Mouse (Mus musculus): ENCODE measurements around the gene Car5a. TPM values are rescaled to one million over a fixed set of nuclear protein-coding genes. Genes with fewer than 3 reads are reported as not detected.
A peak's percentile ranks its signal among the peaks of the same experiment; 100 is the strongest.

Gene Car5a
- polyA plus RNA-seq, 1 experiment from 2014 or later, result 0.23 TPM

GRCm38 (mm10) chr8:121909663-121910062 lies 35.0 kb downstream of the Car5a start:
- Histone ChIP-seq H3K4me3 (no peak overlapping the region), H3K9ac (replicated peaks) (no peak overlapping the region), H3K27ac (replicated peaks) (no peak overlapping the region), H3K4me2 (replicated peaks) (no peak overlapping the region), H3K36me3 (no peaks in the 10 kb centered on the region), H3K4me1 (peaks cover 26% of the 10 kb centered on the region), H3K27me3 (peaks cover 18% of the 10 kb centered on the region), H3K9me3 (no peaks in the 10 kb centered on the region)
- ATAC-seq (ENCODE audit: low FRiP score, low read depth), result no peak
- WGBS, result 7% methylated on average over 6 of the region's 6 CpGs

- H3K9ac ChIP-seq (replicated peaks), result no peak overlapping the region
- H3K4me3 ChIP-seq, result no peak overlapping the region
- peaks cover 18% of the 10 kb centered on the region for H3K27me3 ChIP-seq
- no peaks in the 10 kb centered on the region for H3K9me3 ChIP-seq
- ATAC-seq (ENCODE audit: low FRiP score, low read depth), result no peak
- 75% methylated on average over 8 of the region's 8 CpGs for WGBS
- H3K4me1 ChIP-seq, result peaks cover 26% of the 10 kb centered on the region
- no peaks in the 10 kb centered on the region for H3K36me3 ChIP-seq
- H3K4me2 ChIP-seq (replicated peaks), result no peak overlapping the region
- H3K27ac ChIP-seq (replicated peaks), result no peak overlapping the region
Measured at GRCm38 (mm10) chr8:121909148-121909541, 35.6 kb downstream of the Car5a start.

DNA sequence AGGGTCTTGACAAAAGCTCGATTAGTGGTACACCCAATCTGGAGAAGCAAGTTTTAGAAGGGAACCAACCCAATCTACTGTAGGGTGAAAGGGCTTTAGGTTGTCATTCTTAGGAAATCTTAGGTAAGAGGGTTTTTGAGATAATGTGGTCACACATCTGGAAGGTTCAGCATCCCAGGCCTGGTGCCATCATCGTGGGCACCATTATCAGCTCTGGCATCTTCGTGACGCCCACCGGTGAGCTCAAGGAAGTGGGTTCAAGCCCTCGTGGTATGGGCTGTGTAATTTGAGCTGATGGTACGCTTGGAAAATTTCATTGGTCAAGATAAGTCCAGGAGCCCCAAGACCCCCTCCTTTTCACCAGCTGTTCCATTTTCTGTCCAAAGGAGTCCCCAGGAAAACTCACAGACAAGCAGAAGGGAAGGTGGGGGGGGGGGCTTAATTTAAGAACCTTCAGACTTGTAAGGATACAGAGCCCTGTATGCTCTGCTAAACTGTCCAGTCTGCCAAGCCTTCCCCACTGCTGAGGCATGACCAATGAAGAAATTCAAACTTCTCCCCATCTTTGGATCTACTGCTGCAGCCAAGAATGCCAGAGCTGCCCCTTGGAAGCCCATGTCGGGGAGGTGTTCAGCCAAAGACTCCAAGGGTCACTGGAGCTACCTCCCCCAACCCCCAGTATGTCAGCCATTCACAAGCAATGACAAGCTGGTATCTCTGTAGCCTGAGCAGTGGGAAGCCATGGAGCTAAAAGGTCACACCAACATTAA lies 36.1 kb downstream of the Car5a start:
- Histone ChIP-seq H3K4me2 (replicated peaks) (no peak overlapping the region), H3K4me1 (peaks cover 30% of the 10 kb centered on the region), H3K27ac (replicated peaks) (no peak overlapping the region), H3K36me3 (no peaks in the 10 kb centered on the region), H3K9ac (replicated peaks) (no peak overlapping the region), H3K9me3 (no peaks in the 10 kb centered on the region), H3K4me3 (no peak overlapping the region), H3K27me3 (peaks cover 22% of the 10 kb centered on the region)
- WGBS, result 67% methylated on average over 8 of the region's 8 CpGs
- no peak for ATAC-seq (ENCODE audit: low FRiP score, low read depth)

DNA sequence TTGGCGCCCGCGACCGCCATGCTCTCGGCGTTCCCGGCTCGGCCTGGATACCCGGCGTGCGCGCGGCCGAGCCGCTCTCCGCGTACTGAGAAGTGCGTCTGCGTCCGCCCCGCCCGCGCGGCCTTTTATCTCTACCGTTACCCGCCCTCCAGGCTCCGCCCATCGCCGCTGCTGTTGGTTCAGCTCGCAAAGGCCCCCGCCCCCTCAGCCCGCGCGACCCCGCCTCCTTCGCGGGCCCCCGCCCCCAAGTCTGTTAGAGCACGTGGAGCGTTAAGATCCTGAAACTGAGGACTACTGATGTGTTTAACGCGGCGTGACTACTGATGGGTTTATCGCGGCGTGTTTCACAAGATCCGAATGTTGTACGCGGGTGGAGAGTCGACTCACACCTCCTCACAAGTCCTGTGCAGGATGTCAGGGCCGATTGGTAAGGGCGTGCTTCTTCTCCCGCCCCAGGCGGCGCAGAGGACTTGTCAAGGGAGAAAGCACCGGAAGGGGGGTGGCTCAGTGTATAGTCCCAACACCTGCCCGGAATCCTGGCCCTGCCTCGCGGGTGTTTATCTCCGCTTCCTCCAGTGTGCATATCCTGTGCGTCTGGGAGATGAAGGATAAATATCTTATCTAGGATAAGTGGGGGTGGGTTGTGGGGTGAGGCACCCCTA lies 37.0 kb downstream of the Car5a start, which contains the start of gene Slc7a5:
Gene Slc7a5, minus strand, starts transcription at position 108 of the 662 bp plus-strand sequence.
- peak; percentile 87 for ATAC-seq (ENCODE audit: low FRiP score, low read depth)
- peak within 1 kb of the TSS; percentile 98 for H3K4me2 ChIP-seq (replicated peaks)
- H3K9ac ChIP-seq (replicated peaks), result peak within 1 kb of the TSS; percentile 77
- peak within 1 kb of the TSS; percentile 57 for H3K4me3 ChIP-seq
- no peaks in the 10 kb centered on the region for H3K9me3 ChIP-seq
- WGBS, result under 1% methylated on average over 48 of the region's 61 CpGs
- H3K36me3 ChIP-seq, result no peaks in the 10 kb centered on the region
- H3K4me1 ChIP-seq, result peaks cover 30% of the 10 kb centered on the region
- H3K27ac ChIP-seq (replicated peaks), result no peak within 1 kb of the TSS; the same call in 1 of the 2 replicates
- H3K27me3 ChIP-seq, result peaks cover 22% of the 10 kb centered on the region

GRCm38 (mm10) chr8:121906542-121907512 lies 37.9 kb downstream of the Car5a start:
- no peaks in the 10 kb centered on the region for H3K36me3 ChIP-seq
- H3K27ac ChIP-seq (replicated peaks), result no peak overlapping the region; the same call in 1 of the 2 replicates
- no peaks in the 10 kb centered on the region for H3K9me3 ChIP-seq
- peak overlapping the region; percentile 57 for H3K4me3 ChIP-seq
- peak overlapping the region; percentile 77 for H3K9ac ChIP-seq (replicated peaks)
- under 1% methylated on average over 71 of the region's 72 CpGs for WGBS
- peaks cover 22% of the 10 kb centered on the region for H3K27me3 ChIP-seq
- H3K4me1 ChIP-seq, result peaks cover 32% of the 10 kb centered on the region
- peak; percentile 65 for ATAC-seq (ENCODE audit: low FRiP score, low read depth)
- H3K4me2 ChIP-seq (replicated peaks), result peak overlapping the region; percentile 98

DNA sequence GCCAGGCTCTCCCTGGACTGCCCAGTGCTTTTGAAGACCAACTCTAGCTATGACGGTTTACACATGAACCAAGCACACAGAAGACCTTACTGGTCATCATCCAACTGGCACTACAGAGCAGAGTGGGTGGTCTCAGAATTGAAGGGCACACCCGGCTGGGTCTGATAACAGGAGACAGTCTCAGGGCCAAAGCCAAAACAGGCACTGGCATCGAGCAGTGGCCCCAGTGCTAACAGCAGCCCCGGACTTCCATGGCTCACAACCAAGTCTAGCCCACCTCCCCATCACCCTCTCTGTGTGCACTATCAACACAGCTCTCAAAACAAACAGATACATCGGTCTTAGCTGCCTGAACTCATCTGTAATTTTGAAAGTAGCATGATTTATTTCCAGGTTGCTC lies 38.8 kb downstream of the Car5a start:
- ATAC-seq (ENCODE audit: low FRiP score, low read depth), result no peak
- no peak overlapping the region for H3K27ac ChIP-seq (replicated peaks)
- H3K4me1 ChIP-seq, result peaks cover 32% of the 10 kb centered on the region
- peak overlapping the region; percentile 98 for H3K4me2 ChIP-seq (replicated peaks)
- no peaks in the 10 kb centered on the region for H3K36me3 ChIP-seq
- 46% methylated on average over 5 of the region's 5 CpGs for WGBS
- peak overlapping the region; percentile 77 for H3K9ac ChIP-seq (replicated peaks)
- peak overlapping the region; percentile 57 for H3K4me3 ChIP-seq
- peaks cover 22% of the 10 kb centered on the region for H3K27me3 ChIP-seq
- H3K9me3 ChIP-seq, result no peaks in the 10 kb centered on the region

GRCm38 (mm10) chr8:121905420-121905819 lies 39.3 kb downstream of the Car5a start:
- H3K27me3 ChIP-seq, result peaks cover 22% of the 10 kb centered on the region
- H3K4me3 ChIP-seq, result peak overlapping the region; percentile 57
- 0 out of 2 replicates have a peak overlapping the region, but pooled peaks have one; percentile 77 for H3K9ac ChIP-seq (replicated peaks)
- no peaks in the 10 kb centered on the region for H3K36me3 ChIP-seq
- peaks cover 32% of the 10 kb centered on the region for H3K4me1 ChIP-seq
- peak overlapping the region; percentile 98 for H3K4me2 ChIP-seq (replicated peaks)
- ATAC-seq (ENCODE audit: low FRiP score, low read depth), result no peak
- 55% methylated on average over 1 of the region's 1 CpGs for WGBS
- H3K9me3 ChIP-seq, result no peaks in the 10 kb centered on the region
- no peak overlapping the region for H3K27ac ChIP-seq (replicated peaks)

- H3K27me3 ChIP-seq, result peaks cover 22% of the 10 kb centered on the region
- H3K4me1 ChIP-seq, result peaks cover 33% of the 10 kb centered on the region
- H3K27ac ChIP-seq (replicated peaks), result no peak overlapping the region
- no peaks in the 10 kb centered on the region for H3K36me3 ChIP-seq
- 0 out of 2 replicates have a peak overlapping the region, but pooled peaks have one; percentile 57 for H3K4me3 ChIP-seq
- no peaks in the 10 kb centered on the region for H3K9me3 ChIP-seq
- no peak for ATAC-seq (ENCODE audit: low FRiP score, low read depth)
- WGBS, result 89% methylated on average over 9 of the region's 9 CpGs
- no peak overlapping the region for H3K9ac ChIP-seq (replicated peaks)
- H3K4me2 ChIP-seq (replicated peaks), result no peak overlapping the region; the same call in 1 of the 2 replicates
Measured at GRCm38 (mm10) chr8:121904999-121905398, 39.7 kb downstream of the Car5a start.

DNA sequence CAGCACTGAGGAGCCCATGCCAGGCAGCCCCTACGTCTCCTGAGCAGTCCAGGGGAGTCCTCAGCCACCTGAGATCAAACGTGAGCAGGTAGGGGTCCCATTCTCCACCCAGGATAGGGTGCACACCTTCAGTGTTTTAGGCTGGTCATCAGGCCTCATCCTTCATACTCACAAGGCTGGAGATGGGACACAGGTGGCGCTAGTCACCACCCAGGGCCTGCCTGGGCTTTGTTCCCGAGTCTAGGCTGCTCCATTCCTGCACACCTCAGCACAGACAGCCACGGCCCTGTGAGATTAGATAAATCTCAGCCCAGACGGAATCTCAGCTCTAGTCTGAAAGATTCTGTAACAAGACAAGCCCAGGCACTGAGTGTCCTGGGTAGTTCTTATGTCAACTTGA lies 40.7 kb downstream of the Car5a start:
- Histone ChIP-seq H3K4me1 (peaks cover 41% of the 10 kb centered on the region), H3K4me2 (replicated peaks) (0 out of 2 replicates have a peak overlapping the region, but pooled peaks have one; percentile 3)
- ATAC-seq (ENCODE audit: low FRiP score, low read depth), result no peak

GRCm38 (mm10) chr8:121901498-121902236 lies 43.0 kb downstream of the Car5a start:
- H3K9ac ChIP-seq (replicated peaks), result no peak overlapping the region
- no peaks in the 10 kb centered on the region for H3K36me3 ChIP-seq
- H3K9me3 ChIP-seq, result no peaks in the 10 kb centered on the region
- H3K4me3 ChIP-seq, result no peak overlapping the region
- WGBS, result 63% methylated on average over 8 of the region's 8 CpGs
- no peak for ATAC-seq (ENCODE audit: low FRiP score, low read depth)
- H3K27ac ChIP-seq (replicated peaks), result no peak overlapping the region
- H3K4me1 ChIP-seq, result peaks cover 53% of the 10 kb centered on the region
- H3K27me3 ChIP-seq, result 0 out of 2 replicates have a peak, but pooled peaks cover 4% of the 10 kb centered on the region
- H3K4me2 ChIP-seq (replicated peaks), result no peak overlapping the region

More for the DNA sequence above, 40.7 kb downstream of the Car5a start:
- Histone ChIP-seq H3K4me3 (no peak overlapping the region), H3K27ac (replicated peaks) (no peak overlapping the region), H3K27me3 (peaks cover 15% of the 10 kb centered on the region), H3K36me3 (no peaks in the 10 kb centered on the region), H3K9ac (replicated peaks) (0 out of 2 replicates have a peak overlapping the region, but pooled peaks have one; percentile 6), H3K9me3 (no peaks in the 10 kb centered on the region)
- WGBS, result 76% methylated on average over 6 of the region's 6 CpGs

Data from midbrain, embryonic 12.5 days (tissue).